Mouse (Mus musculus) cerebellum, adult 2 months (tissue): ENCODE data around the gene Rad17.

ENCODE experiments used
- CTCF ChIP-seq: fragments of 200-500 bp; IDR thresholded peaks from 2 replicates; pipeline ENCODE4 v1.5.1; 2011; ENCODE audit warnings: low read depth, mild to moderate bottlenecking, control low read depth, low read length, moderate library complexity, borderline replicate concordance; ENCODE audit not compliant: insufficient read depth
- POLR2A ChIP-seq: fragments of 200-500 bp; IDR thresholded peaks from 2 replicates; pipeline ENCODE4 v1.6.1; 2011; ENCODE audit warnings: low read length, control low read depth, borderline replicate concordance; ENCODE audit not compliant: insufficient read depth

DNA sequence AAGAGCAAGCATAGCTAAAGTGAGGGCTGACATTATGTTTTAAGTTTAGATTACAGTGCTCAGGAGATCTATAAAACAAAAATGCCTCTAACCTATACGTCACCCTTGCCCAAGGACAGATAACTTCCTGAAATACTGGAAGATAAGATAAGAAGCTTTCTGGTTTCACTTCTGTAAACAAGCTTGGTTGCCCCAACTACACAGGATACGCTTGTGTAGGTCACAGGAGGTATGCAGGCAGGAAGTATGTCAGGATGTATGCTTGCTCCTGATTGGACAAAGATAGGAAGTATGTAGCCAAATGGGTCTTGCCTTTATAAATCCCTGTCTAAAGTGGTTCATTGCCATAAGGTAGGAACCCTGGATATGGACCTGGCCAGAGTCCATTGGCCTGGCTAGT is 74.9 kb downstream of the Rad17 start:
- TF ChIP-seq POLR2A (no peak), CTCF (no peak)
